In genomic region chr8:45236164-45236912, GRCm38 (mm10) we compare ENCODE assay signal across 8 mouse cellular contexts. TPM values are rescaled to one million over a fixed set of nuclear protein-coding genes. Genes with fewer than 3 reads are reported as not detected.
DNase-seq lines count a peak whose midpoint lies in the region; ATAC-seq lines count a peak whose summit lies in the region.

No protein-coding gene starts in this region.

- DNase-seq in gastrocnemius, adult 18-20 months (ENCODE audit: low spot score), result peak; percentile 3
- no peak for DNase-seq in gastrocnemius, adult 8-10 months (ENCODE audit: low spot score in 2 of 2)
- DNase-seq in cerebellum, adult 9-11 months, result peak; percentile 5
- DNase-seq in frontal cortex, postnatal 36 days (ENCODE audit: low spot score in 2 of 2), result peak; percentile 38 to 58
- peak; percentile 57 for DNase-seq in left cerebral cortex, postnatal 4 days
- DNase-seq in midbrain, embryonic 14.5 days, result peak; percentile 94
- DNase-seq in testis, postnatal 10 days (ENCODE audit: low spot score), result peak; percentile 72

- 20% methylated on average over 14 of the region's 14 CpGs for WGBS in intestine, embryonic 15.5 days
- WGBS in midbrain, embryonic 14.5 days, result 21% methylated on average over 14 of the region's 14 CpGs

- H3K9me3 ChIP-seq in intestine, embryonic 15.5 days, result no peaks in the 10 kb centered on the region
- H3K9me3 ChIP-seq in midbrain, embryonic 14.5 days (ENCODE audit: control insufficient read depth, low read length), result no peaks in the 10 kb centered on the region

- H3K36me3 ChIP-seq in intestine, embryonic 15.5 days, result no peaks in the 10 kb centered on the region
- no peaks in the 10 kb centered on the region for H3K36me3 ChIP-seq in midbrain, embryonic 14.5 days (ENCODE audit: control insufficient read depth, insufficient read depth, low read length)

- intact Hi-C loops in left cerebral cortex, postnatal 4 days (cut with DNase I), result loop anchor here (2.0 to 5.0 kb wide), 2 partner anchors 168 to 299 kb away; partner anchors contain the start of genes Fat1 and Mtnr1a

- H3K4me1 ChIP-seq in intestine, embryonic 15.5 days (replicated peaks), result 0 out of 2 replicates have a peak, but pooled peaks cover 3% of the 10 kb centered on the region
- H3K4me1 ChIP-seq in midbrain, embryonic 14.5 days (ENCODE audit: control insufficient read depth, insufficient read depth, low read length), result no peaks in the 10 kb centered on the region

- H3K4me2 ChIP-seq in intestine, embryonic 15.5 days (replicated peaks), result peak overlapping the region; percentile 39; the same call in 1 of the 2 replicates
- H3K4me2 ChIP-seq in midbrain, embryonic 14.5 days (ENCODE audit: low read length), result peak overlapping the region; percentile 36

- peak; percentile 53 for ATAC-seq in intestine, embryonic 15.5 days
- peak; percentile 72; the same call in 1 of the 2 replicates for ATAC-seq in midbrain, embryonic 14.5 days (ENCODE audit: low FRiP score, low TSS enrichment)

- H3K27ac ChIP-seq in intestine, embryonic 15.5 days, result no peak overlapping the region
- H3K27ac ChIP-seq in midbrain, embryonic 14.5 days (replicated peaks; ENCODE audit: low read depth, low read length), result no peak overlapping the region

- no peak overlapping the region for H3K4me3 ChIP-seq in intestine, embryonic 15.5 days (replicated peaks)
- H3K4me3 ChIP-seq in midbrain, embryonic 14.5 days (replicated peaks; ENCODE audit: low read depth, low read length), result no peak overlapping the region

- no peaks in the 10 kb centered on the region for H3K27me3 ChIP-seq in intestine, embryonic 15.5 days (replicated peaks)
- H3K27me3 ChIP-seq in midbrain, embryonic 14.5 days (ENCODE audit: control insufficient read depth, insufficient read depth, low read length), result no peaks in the 10 kb centered on the region

- H3K9ac ChIP-seq in intestine, embryonic 15.5 days, result no peak overlapping the region
- H3K9ac ChIP-seq in midbrain, embryonic 14.5 days (replicated peaks; ENCODE audit: low read length), result no peak overlapping the region

RNA-seq across cellular contexts. Expression of gene F11, which starts 25.5 kb away (rescaled TPM):
- not detected for total RNA-seq in gastrocnemius, adult 18-20 months (2021)
- not detected for total RNA-seq in gastrocnemius, adult 8-10 months (2022)
- 0.46 and 0.68 TPM in 2 replicates for polyA plus RNA-seq in intestine, embryonic 15.5 days (2015; fragmentation: Nextera tagmentation; extraction: Ambion mirVana)
- total RNA-seq in left cerebral cortex, postnatal 4 days (2021), result not detected
- polyA plus RNA-seq in midbrain, embryonic 14.5 days (2014; fragmentation: Nextera tagmentation; extraction: Ambion mirVana), result 0.12 TPM in 1 of 2 replicates, not detected in the other

RNA-seq across cellular contexts. Expression of gene Klkb1, which starts 58.3 kb away (rescaled TPM):
- total RNA-seq in gastrocnemius, adult 18-20 months (2021), result under 1 TPM in 1 of 2 experiments, not detected in 1; 0.07 TPM
- total RNA-seq in gastrocnemius, adult 8-10 months (2022), result under 1 TPM in 1 of 4 experiments, not detected in 3; 0.05 TPM
- polyA plus RNA-seq in intestine, embryonic 15.5 days (2015; fragmentation: Nextera tagmentation; extraction: Ambion mirVana), result 0.08 and 0.11 TPM in 2 replicates
- total RNA-seq in left cerebral cortex, postnatal 4 days (2021), result under 1 TPM in 1 of 2 experiments, not detected in 1; 0.10 TPM
- polyA plus RNA-seq in midbrain, embryonic 14.5 days (2014; fragmentation: Nextera tagmentation; extraction: Ambion mirVana), result not detected in 2 replicates

Comparison
In these comparisons a context has a peak if more than half of its experiments do, and no peak if none do; other contexts are left out.
1. DNase-seq: peak in gastrocnemius, adult 18-20 months (single experiment), cerebellum, adult 9-11 months (single experiment), frontal cortex, postnatal 36 days (2 of 2), left cerebral cortex, postnatal 4 days (single experiment), midbrain, embryonic 14.5 days (single experiment) and testis, postnatal 10 days (single experiment); none in gastrocnemius, adult 8-10 months (0 of 2).